Mouse (Mus musculus) brain, embryonic 18.5 days (tissue): ENCODE measurements at regions not wholly inside any gene's neighbourhood (a gene's known extent, or its start where the extent isn't known, plus 50 kb on each side); places are given as distances from the start of the nearest gene placed in this dataset.
A peak's percentile ranks its signal among the peaks of the same experiment; 100 is the strongest.

Source experiments
- DNase-seq: peaks from one replicate; pipeline ENCODE4 v3.0.0-alpha.2; 2012; ENCODE audit warnings: low read depth, low spot score

DNA sequence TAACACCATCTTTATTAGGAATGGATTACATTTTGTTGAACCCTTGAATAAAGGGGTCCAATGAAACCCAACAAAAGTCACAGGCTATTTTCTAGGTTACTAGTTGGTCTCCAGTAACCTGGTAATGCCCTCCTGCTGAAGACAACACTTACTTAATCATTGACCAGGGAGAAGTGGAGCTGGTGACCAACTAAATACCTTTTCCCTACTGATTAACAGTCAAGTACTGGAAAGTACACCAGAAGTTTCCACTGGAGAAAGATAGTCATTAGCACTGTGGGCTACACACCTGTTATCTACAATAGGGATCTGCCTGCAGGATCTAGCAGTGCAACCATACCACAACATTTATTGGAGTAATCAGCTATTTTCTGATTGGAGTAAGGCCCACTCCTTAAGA is 718.7 kb downstream of the Trhde start:
- DNase-seq, result no peak

DNA sequence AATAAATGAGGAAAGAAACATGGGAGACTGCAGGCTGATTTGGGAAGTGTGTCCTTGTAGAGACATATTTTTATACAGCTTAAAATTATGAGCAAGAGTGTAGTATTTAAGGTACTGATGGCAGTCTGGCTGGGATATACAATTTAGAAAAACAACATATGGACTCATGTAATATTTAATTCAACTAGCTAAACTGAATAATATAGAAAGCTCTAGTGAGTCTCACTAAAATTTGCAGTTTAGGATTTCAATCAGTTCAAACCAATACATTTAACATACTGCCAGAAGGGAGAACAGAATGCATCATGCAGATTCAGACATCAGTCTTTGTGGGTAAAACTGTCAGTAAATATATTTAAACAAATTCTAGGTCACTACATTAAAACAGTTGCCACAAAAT is 760.1 kb downstream of the Trhde start:
- DNase-seq, result peak; percentile 20

DNA sequence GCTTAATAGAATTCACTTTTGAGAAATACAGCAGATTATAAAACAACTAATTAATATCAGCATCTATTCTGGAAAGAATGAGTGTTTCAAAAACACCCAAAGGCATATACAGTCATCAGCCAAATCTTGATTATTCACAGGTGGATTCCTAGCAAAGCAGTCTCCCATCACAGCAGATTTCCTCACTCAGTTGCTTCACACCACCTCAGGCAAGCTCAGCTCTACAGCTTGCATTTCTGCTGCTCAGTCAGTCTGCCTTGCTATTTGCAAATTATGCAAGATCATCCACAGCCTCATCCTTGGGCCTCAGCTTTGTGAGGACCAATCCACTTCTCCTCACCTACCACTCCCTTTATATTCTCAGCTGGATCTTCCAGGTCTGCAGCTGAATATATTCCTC is 788.7 kb downstream of the Trhde start:
- no peak for DNase-seq

DNA sequence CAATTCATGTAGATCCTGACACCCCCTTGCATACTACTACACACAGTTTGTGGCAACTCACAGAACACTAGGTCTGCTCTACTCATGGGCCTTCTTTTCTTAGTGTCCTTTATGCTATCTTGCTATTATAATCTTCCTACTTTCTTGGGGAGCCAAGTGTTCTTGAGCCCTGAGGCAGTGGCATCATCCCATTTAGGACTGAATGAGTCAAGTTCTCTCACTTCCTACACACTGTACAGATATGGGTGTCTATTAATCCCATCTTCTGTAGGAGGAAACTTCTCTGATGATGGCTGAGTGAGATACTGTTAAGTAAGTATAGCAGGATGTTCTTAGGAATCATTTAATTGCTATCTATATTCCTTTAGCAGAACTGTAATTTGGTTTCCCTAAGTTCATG is 816.7 kb downstream of the Trhde start:
- DNase-seq, result no peak

DNA sequence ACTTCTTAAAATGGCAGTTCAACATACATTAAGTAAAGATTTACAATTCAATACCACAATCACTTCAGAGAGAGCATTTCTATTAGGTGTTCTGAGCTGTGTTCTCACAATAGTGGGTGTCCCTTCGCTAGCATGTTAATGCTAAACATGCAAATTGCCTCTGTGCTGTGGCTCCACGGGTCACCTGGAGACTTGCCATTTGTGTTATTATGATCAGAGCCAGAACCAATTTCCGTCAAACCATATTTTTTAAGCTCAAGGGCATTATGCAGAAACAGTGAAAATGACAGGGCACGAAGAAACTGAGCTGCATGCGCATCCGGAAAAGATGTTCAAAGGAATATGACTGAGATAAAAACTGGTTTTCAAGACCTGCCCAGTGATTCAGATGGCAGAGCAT is 829.3 kb downstream of the Trhde start:
- no peak for DNase-seq

DNA sequence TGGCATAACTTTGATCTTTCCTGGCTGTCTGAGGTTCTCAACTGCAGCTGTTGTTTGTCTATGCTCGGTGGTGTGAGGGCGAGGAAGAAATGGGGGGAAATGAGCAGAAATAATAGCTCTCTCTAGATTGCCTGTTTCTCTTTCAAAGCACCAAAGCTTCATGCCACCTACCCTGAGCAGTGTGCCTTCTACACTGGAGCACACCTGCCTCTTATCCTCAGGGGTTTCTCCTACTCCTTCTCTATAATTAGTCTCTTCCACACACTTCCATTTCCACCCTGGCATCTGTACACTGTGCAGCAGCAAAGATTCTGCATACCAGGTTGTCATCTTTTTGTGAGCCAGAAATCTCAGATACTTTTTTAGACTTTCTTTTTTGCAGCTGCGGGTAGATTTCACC is 855.3 kb downstream of the Trhde start:
- no peak for DNase-seq

DNA sequence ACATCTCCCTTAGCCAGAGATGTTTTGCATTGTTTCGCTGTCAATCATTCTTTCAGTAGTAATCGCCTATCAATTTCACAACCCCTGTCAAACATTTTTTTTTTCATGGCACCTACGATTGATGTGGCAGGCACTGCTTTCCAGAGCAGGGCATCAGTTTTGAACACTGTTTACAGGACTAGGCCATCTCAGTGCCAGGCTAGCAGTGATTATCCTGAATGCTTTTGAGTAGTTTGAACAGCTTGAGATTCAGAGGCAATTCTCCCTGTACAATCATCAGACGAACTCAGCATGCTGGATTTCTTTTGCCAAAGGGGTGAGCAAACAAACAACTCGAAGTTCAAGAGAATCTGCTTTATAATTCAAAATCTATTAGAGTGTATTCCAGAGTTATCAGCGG is 862.6 kb downstream of the Trhde start:
- no peak for DNase-seq

DNA sequence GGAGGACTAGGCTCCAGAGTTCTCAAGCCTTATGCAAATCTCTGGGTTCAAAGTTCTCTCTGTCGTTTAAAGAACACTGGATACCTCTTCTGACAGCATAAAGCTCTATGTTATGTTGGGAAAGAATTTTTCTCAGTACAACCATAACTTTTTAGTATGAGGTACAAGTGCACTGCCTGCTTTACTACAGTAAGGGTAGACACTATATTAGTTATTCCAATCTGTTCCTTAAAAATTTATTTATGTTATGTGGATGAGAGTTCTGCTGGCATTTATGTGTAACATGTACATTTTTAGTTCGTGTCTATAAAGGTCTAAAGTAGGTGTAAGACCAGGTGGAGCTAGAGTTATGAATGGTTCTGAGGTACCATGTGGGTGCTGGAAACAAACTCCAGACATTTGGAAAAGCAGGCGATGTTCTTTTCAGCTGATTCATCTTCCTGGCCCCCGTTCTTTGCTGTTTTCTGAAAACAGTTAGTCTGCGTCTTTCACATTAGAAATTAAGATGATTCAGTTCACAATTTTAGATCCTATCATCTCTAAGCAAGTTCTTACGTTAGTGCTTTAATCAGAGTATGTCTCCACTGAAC is 871.8 kb downstream of the Trhde start:
- DNase-seq, result no peak

DNA sequence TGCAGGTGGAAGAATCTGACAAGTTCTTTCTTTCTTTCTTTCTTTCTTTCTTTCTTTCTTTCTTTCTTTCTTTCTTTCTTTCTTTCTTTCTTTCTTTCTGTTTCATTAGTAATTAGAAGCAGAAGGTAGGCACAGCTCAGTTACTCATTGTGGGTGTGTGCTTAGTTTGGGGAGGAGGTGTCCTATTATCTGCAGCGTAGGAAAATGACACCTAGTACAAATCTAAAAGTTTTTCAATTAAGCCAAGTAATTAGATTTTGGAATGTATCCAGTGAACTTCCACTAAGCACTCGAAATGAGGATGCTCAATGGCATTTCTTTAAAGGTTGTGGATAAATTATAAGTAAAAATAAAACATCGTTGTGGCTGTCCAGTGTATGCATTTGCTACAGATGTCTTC is 885.4 kb downstream of the Trhde start:
- no peak for DNase-seq

DNA sequence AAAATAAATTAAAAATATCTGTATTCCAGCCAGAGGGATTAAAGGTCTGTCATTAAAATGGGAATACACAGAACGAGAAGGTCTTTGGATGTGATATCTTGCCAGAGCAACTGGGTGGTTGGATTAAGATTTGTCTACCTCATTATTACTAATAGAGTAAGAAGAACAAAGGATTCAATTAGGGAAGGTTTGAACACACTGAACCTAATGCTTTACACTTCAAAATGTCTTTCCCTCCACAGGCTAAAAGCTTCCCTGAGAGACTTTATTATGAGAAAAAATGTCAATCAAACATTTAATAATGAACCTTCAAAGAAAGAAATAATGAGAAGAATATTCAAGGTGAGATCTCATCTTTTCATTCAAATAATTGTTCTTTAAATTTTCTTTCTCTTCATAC is 899.4 kb downstream of the Trhde start:
- DNase-seq, result no peak

DNA sequence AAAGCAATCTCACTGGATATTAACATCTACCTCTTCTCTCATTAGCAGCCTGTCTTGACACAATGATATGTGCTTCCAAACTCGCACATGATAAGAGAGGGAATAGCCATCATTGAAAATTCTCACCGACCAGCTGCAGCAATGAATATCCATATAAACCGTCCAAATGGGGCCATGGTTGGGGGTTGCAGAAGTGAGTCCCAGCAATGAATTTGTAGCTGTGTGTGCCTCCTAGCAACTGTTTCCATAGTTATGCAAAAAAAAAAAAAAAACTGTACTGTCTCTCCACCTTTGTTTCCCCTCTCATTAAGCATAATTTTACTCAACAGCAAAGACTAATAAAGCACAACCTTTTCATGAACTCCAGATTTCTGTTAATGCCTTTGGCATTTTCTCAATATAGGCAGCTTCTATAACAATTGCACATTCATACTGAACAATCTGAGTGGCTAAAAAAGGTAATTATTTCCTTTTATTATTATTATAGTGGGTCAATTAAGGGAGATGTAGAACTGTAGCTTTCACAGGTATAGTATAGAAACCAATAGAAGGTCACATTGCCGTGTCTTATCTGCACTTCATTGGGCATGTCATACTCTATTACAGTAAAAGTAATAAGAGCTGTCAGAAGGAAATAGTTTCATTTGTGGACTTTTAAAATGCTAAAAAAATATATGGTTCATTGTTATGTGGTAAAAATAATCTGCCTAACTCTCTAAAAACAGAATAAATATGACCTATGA is 927.5 kb downstream of the Trhde start:
- no peak for DNase-seq

DNA sequence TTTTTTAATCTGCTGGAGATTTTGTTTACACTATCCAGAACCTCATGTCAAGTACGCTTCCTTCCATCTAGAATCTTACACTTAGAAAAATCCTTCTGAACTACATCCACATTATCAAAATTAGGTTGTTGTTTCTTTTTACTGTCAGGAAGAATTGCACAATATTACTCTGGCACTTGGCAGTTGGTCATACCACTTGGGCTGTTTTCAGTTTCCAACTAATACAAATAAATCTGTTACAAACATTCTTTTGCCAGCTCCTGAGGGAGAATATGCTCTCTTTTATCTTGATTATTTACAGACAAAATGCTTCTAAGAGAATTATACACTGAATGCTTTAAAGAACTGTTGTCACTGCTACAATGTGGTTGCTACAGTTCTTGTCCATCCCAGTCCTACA is 895.8 kb upstream of the Atxn7l3b start:
- no peak for DNase-seq
